Mouse (Mus musculus) T-cell, adult 2 months (primary cell): ENCODE measurements around the gene Kif5c.

Experiments
- DNase-seq: peaks from one replicate; pipeline ENCODE4 v3.0.0; 2022; ENCODE audit warnings: low spot score

Gene Kif5c

DNA sequence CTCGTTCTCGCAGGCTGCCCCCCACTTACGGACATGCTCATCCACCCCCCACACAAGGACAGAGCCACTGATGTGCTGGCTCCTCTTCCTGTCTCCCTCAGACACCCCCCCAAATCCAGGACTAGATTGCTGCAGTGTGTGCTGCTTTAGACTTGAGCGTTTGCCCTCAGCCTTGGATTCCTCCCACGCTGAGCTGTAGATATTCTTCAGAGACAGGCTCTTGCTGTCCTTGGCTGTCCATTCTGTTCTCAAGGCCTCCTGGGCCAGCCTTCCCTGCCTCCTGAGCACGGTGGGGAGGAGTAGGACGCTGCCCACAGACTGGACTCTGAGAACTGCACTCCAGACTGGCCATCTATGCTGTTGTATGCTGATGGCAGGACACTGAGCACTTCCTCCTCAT is 127.8 kb downstream of the Kif5c start:
- DNase-seq, result no peak

DNA sequence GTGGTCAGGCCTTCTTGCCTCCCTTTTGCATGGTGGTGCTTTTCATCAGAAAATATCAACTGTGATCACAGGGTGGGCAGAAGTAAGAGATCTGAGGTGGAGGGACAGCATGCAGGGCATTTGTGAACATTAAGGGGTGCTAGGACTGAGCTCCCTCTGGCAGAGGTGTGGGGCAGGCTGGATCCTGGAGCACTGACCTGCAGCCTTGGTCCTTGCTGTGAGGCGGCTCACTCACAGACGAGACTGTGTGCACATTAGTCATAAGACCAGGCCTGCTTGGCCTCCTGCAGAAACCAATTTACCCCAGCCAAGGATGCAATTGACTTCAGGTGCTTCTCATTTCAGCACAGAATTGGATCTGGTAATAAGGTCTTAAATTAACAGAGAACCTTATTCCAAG is 128.6 kb downstream of the Kif5c start:
- DNase-seq, result no peak

DNA sequence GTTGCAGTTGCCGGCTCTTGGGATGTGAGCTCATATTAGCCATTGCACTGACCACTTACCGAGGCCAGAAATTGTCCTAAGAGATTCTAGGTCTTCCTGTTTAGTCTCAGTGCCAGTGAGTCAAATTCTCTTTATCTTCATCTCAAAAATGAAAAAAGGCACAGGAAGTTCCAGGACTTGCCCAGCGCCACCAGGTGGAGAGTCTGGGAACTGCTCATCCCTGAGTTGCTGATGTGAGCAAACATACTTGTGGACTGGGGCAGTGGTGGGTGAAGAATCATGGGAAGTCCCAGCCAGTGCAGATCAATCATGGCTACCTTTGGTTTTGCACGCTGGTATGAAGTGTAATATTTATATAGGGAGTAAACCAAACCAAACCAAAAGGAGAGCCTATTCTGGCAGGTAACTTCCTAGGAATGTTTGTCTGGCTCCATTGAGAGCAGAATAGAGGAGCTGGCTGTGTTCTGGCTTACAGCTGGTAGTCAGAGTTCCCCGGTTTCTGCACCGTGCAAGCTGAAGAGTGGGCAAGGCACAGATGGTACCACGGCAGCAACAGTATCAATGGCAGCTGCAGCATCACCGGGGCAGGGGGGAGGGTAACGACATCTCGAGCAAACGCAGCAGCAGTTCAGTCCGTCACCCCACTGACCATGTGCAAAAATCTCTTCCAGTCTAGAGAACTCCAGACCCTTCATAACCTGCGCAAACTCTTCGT is 129.7 kb downstream of the Kif5c start:
- peak; percentile 29 for DNase-seq

DNA sequence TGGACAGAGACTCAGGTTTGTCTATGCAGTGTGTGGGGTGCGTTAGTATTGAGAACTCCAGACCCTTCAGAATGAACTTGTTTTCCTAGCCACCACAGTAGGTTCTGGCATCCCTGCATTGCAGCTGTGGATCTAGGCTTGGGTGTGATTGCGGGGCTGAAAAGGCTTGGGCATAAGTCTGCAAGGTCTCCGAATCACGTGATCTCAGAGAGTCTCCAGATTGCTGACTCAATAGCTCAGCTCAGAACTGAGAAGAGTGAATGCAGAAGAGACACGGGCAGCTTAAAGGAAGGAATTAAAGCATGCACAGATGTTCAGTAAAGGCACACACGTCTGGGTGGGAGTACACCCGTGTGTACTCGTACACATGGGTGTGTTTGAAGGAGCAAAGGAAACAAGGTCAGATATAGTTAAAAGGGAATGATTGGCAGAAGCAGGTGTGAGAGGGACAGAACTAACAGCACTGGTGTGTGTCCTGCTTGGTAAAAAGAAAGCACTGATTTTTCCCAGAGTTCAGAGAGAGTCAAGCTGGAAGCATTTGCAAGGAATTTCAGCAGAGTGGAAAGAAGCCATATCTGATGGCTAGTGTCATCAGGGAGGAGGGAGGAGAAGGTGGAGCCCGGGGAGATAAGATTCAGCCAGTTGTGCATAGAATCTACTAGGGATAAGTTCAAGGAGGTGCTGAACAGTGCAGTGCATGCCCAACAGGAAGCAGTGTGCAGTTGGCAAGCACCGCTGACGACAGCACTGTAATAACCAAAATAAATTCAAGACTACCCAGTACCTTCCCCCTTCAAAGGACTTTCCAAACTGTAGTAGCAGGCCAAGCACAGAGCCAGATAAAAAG is 130.9 kb downstream of the Kif5c start:
- no peak for DNase-seq

DNA sequence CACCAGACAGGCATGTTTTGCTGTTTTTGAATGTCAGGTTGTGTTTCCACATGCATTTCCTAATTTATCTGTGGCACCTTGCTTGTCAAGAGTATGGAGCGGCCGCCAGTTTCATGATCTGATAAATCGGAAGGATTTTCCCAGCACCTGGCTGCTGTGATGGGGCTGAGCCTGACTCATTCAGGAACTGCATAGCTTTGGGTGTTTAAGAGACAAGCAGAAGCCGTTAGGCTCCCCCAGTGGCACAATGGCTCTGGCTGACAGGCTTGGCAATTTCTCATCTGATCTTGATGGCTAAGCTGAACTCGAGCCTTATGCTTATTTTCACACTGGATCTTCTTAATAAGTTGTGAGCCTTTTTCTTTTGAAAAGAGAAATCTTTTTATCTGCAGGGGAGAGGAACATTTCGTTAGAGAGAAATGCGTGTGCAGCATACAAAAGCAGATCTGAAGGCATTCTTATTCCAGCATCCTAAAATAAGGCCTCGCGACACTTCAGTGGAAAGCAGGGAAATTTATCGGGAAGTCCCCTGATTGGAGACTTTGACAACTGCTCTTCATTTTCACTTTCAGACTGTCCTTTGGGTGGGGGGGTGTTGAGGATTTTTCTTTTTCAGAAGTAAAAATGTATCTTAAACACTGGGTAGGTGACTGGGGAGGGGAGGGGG is 132.6 kb downstream of the Kif5c start:
- no peak for DNase-seq

DNA sequence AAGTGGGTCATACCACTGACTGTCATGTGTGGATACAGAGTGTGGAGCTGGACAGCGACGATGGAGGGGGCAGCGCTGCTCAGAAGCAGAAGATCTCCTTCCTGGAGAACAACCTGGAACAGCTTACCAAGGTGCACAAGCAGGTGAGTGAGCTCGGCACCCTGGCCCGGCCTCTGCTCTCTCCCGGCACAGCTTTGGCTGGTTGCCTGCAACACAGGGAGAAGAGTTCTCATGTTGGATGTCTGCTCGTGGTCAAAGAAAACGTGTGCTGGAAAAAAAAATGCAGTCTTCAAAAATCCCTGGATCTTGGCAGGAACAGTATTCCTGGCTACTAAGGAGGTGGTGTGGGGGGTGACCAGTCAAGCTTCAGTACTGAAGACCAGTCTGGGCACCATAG is 133.1 kb downstream of the Kif5c start:
- DNase-seq, result no peak

DNA sequence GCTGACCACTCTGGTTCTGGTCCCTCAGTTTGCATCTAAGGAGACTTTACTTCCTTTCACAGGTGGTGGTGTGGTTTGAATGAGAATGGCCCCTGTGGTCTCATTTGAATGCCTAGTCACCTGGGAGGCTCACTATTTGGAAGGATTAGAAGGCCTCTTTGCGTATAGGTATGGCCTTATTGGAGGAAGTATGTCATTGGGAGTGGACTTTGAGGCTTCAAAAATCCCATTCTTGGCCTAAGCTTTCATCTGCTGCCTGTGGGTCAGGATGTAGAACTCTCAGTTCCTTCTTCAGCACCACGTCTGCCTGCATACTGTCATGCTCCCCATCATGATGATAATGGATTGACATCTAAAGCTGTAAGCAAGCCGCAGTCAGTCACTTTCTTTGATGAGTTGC is 134.0 kb downstream of the Kif5c start:
- no peak for DNase-seq

DNA sequence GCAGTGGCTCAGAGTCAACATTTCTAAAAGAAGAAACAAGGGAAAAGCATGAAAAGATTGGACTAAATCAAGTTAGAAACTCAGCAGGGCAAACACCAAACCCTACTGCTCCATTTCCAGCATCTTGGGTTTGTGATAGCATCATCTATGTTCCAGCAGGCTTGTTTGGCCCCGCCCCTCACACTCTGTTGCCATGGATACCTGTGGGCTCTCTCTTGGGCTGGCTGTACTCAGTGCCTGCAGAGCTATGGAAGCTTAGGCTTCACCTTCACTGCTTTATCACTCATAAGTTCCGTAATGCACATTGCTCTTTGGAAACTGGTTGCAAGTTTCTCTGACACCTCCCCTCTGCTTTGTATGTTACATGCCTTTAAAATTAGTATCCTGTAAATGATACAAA is 136.0 kb downstream of the Kif5c start:
- no peak for DNase-seq

DNA sequence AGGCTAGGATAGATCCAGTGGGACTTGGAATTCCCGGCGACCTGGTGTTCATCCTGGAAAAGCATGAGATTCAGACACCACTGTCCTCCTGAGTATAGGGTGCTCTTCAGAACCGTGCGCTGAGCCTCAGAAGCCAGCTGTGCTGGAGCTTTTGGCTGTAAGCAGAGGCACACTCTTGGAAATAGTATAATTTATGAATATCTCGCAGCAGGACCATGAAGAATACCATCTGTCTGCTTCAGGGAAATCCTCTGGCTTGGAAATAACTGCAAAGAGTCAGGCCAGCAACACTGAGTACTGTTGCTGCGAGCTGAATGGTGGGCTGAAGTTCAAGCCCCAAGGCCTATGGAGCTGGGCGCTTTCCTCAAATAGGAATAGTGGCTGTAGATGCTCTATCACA is 138.5 kb downstream of the Kif5c start:
- no peak for DNase-seq

DNA sequence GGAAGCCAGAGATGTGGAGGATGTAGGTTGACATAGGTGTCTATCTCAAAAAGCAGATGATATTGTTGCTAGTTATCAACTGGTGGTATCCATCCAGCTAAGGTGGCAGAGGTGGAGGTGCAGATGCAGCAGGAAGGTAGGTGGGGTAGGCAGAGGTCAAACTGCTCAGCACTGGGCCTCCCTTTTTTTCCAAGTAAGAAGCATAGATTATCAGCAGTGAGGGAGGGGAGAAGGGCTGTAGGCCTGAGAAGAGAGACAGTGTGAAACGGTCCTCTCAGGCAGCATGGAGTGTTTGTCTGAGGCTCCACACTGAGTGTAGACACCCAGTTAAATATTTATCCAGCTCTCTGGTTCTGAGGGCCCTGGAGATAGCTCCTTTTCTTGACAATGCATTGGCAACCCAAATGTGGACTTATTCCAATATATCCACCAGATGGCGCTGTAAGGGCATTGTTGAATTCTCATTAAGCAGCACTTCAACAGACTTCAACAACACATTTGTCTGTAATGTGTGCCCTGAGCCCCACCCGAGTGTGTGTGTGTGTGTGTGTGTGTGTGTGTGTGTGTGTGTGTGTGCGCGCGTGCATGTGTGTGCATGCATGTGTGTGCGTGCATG is 145.3 kb downstream of the Kif5c start:
- DNase-seq, result peak; percentile 36

DNA sequence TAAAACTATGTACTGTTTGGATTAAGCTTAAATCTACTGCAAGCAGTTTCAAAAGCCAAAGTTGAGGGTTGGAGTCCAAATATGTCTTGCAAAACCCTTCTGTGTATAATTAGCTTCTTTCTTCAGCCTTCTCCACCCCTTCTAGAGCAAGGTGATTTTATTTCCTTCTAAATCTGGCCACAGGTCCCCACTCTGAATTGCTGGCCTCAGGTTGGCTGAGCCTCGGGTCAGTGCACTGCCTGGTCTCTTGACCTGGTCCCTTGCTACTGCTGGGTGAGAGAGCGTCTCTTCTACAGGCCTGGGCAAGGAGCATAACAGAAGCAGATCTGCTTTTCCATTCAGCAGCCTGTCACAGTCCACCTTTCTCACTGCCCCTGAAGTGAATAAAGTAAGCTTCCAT is 149.8 kb downstream of the Kif5c start:
- no peak for DNase-seq

DNA sequence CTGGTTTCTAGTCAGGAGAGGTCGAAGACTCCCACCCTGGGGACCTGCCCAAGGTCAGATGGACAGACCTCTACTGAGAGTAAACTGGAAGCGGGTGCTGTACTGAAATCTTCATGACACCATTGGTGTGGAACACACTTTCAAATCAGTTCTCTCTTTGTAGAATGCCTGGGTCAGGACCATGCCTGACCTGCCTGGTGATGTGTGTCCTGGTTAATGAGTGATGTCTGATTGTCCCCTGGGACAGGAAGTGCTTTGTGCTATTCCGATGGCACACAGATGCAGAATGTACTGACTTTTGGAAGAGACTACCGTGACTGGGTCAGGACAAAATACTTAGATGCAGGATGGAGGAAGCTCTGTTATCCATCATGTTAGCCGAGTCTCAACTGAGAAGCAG is 151.3 kb downstream of the Kif5c start:
- no peak for DNase-seq

DNA sequence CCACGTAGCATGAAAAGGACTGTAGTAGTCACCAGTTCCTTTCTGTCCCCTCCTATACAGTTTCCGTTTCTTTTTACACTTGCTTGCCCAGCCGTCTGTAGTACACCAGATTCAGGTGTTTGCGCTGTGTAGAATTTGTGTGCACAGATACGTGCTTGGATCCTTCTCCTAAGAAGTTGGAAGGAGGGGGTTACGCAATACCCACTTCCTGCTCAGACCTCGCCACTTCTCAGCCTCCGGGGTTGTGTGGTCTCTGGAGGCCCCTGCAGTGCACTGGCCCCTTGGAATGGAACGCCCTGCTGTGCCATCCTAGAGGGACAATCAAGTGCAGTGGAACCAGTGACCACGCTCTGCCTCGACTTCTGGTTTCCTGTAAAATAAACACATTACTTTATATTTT is 152.1 kb downstream of the Kif5c start:
- no peak for DNase-seq

DNA sequence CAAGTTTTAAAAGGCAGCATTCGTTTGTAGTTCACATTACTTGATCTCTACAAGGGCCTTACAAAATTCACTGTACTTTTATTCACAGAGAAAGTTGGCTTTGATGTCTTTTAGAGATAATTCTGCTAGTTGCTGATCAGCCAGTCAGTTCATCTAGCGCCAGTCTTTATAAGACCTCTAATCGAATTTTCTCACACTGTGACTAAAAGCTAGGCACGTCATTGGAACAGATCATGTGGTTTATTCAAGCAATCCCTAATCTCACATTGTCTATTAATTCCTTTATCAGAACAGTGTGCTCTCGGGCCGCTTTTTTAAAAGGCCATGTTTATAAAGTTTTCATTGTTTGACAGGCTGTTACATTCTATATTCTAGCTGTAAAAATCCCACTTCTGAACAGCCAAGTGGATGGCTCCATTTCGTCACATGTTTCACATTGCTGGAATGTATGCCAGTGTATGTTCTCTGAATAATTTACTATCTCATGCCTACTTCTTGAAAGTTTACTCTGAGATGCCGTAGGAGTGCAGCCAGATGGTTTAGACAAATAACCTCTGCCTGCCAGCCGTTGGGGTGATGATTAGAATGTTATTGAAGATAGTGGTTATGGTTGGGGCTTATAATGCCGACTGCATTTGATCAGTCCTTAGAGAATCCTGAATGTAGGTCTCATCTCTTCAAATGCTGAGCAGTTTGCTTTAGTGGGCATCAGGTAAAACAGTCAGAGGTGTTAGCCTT is 154.3 kb downstream of the Kif5c start:
- DNase-seq, result no peak

DNA sequence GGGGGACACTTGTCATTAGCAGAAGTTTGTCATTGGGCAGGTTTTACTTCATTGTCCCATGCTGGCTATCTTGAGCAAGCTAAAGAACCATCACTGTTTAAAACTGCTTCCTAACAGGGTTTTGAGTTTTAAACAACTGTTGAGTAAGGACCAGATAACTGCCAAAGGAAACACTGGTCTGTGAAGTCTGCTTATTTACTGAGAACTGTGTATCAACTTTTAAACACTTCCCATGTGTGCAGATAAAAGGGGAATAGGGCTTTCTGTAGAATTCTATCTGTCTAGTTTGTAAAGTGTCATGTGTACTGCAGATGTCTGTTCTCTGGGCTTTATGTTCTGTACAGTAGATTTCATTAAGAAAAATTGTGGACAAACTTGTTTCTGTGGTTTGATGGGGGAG is 155.1 kb downstream of the Kif5c start:
- no peak for DNase-seq

DNA sequence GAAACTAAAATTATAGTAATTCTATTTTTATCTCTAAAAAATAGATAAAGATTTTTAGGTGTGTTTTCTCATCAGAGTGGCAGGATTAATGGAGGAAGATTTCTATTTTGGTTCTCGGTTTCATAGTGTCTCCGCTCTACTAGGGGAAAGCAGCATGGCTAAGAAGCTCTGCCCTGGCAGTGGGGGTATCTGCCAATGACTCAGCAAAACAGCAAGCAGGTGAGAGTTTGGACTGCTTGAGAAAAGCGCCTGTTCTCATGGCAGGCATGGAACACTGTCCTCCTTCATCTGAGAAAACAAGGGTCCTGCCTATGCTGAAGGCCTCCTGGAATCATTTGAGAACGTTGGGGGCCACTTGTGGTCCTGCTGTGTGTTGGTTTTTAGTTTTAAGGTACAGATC is 156.1 kb downstream of the Kif5c start:
- no peak for DNase-seq

DNA sequence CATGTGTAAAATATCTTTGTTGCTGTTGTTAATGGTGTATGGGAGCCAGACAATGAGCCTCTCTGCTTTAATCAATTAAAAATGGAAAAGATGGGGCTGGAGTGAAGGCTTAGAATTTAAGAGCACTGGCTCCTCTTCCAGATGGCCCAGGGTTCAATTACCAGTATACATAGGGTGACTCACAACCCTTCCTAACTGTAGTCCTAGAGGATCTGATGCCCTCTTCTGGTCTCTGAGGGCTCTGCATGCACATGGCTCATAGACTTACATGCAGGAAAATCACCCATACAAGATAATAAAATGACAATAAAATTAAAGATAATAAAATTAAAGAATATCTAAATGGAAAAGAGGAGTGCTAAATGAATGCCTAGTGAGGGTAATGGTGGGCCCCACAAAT is 156.6 kb downstream of the Kif5c start:
- DNase-seq, result no peak

DNA sequence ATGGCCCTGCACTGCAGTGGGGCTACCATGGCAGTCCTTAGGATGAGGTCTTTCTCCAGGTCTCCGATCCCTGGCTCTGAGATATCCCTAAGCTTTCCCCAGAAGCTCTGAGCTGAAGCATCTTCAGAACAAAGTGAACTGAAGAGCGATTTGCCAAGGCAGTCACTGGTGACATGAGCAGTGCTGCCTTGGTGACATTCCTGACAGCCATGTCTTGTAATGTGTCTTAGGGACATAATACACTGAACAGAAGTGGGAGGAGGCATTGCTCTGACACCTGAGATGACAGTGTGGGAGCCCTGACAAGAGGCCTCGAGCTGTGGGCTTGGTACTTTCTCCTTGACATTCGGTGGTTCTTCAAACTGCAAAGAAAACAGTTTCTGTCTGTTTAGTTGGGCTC is 157.3 kb downstream of the Kif5c start:
- no peak for DNase-seq

DNA sequence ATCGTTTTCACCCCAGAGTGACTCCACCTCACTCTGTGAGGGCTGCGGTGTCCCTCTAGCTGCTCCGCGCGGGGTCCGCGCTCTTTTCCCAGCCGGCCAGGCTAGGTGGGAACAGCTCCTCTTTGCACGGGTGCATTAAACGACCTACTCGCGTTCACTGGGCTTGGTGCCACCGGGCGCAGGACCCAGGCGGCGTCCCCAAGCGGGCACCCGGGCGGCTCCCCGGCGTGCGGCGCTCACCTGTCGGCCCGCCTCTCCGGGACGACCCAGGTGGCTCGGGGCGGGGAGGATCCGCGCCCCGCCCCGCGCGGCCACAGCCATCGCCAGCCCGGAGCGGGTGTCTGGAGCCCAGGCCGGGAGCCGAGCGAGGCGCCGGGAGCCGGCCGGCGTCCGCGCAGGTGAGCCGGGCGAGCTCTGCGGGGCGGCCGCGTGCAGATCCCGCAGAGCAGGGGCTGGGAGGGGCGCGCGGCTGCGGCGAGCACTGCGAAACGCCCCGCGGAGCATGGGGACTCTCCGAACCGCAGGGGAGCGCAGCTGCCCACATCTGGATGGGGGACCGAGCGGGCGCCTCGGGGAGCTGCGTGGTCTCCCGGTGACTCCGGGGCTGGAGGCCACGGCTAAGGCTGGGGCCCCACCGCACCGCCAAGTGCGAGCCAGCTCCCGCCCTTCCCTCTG is 168.4 kb downstream of the Kif5c start, which contains the start of gene Lypd6b:
Gene Lypd6b, plus strand, starts transcription at position 313 of the 675 bp plus-strand sequence.
- DNase-seq, result peak; percentile 10

DNA sequence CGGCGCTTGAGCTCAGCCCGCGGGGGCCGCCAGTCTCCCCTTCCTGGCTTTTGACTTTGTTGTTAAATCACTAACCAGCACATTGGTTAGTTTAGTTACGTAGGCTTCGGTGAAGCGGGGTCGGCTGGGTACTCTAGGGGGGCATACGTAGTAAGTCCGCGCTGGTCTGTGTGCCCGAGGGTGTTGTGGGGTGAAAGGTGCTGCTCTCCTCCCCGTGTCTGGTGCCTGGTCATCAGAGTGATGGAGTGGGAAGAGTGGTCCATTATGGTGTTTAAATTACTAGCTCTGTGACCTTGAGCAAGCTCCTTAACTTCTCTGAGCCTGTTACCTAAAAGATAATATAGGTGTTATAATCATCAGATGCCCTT is 168.9 kb downstream of the Kif5c start:
- no peak for DNase-seq

DNA sequence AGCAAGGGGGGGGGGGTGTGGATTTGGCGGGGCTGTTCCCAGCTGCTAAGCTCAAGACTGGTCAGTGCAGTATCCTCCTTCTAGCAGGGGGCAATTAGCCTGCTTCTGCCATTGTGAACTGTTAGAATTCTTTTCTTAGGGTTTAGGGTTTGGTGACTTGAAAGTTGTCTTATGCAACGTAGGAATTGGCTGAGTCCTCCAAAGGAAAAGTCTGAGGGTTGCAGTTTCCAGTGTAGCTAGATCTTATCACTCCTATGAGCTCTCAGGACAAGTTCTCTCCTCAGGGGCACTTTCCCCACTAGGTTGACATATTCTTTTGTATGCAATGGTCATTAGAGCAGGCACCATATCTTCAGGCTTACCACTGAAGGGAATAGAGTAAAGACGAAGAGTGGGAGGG is 169.5 kb downstream of the Kif5c start:
- DNase-seq, result no peak
